Mouse (Mus musculus) brain, embryonic 14.5 days (tissue): ENCODE measurements around the gene Akap17b.
"Not testable (repeated sequence)": the region's sequence is repeated elsewhere in the genome, so short reads cannot be mapped to it uniquely, and the experiment has no call there.

Experiments used
- CTCF ChIP-seq: fragments of 200-500 bp; IDR thresholded peaks from 2 replicates; pipeline ENCODE4 v1.5.1; 2012; ENCODE audit warnings: inconsistent platforms, mild to moderate bottlenecking, moderate library complexity, borderline replicate concordance; ENCODE audit not compliant: insufficient read depth, insufficient read length; ENCODE audit errors: extremely low read depth
- POLR2A ChIP-seq: fragments of 200-500 bp; IDR thresholded peaks from 2 replicates; pipeline ENCODE4 v1.6.1; 2012; ENCODE audit warnings: mild to moderate bottlenecking, inconsistent platforms, borderline replicate concordance; ENCODE audit not compliant: poor library complexity, insufficient read depth, insufficient read length, severe bottlenecking; ENCODE audit errors: extremely low read depth

DNA sequence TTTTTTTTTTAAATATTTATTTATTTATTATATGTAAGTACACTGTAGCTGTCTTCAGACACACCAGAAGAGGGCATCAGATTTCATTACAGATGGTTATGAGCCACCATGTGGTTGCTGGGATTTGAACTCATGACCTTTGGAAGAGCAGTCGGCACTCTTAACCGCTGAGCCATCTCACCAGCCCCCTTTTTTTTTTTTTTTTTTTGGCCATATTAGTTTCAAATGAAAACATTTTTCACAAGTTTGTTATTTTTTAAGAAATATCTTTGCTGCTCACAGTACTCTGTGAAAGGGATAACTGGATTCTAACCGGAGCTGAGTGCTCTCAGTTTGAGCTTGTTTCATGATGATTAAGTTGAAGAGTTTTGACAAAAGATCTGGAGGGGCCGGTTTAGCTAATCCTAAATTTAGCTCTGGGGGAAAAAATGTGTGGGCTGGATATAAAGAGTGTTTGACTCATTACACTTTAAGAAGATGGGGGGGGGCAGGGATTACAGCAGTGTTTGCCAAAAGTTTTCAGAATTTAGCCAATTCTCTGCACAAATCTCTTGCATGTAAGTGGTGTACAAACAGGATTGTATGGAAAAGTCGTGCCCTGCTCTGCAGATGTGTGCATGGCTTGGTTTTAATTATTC is 48.6 kb downstream of the Akap17b start:
- not testable (repeated sequence) for TF ChIP-seq CTCF, POLR2A
